Mouse (Mus musculus) spleen, postnatal 36 days (tissue): ENCODE results near the gene Ccl27b.
"Not testable (repeated sequence)": the region's sequence is repeated elsewhere in the genome, so short reads cannot be mapped to it uniquely, and the experiment has no call there.

ENCODE experiments used
- DNase-seq, 2 experiments: peaks; one replicate each; pipeline ENCODE4 v3.0.0; 2022; ENCODE audit warnings: low spot score in 2 of 2, mixed read lengths in 1 of 2

The Ccl27b gene

GRCm38 (mm10) chr4:42654951-42655350, at the start of gene Ccl27b:
TSS of gene Ccl27b (plus strand) at chr4:42655251.
- not testable (repeated sequence) for DNase-seq

- DNase-seq, result not testable (repeated sequence)
Observed at GRCm38 (mm10) chr4:42611895-42612294, 43.2 kb upstream of the Ccl27b start, which contains the start of gene Gm10591. TSS of gene Gm10591 (plus strand) at chr4:42612195.

- DNase-seq, result not testable (repeated sequence)
Observed at GRCm38 (mm10) chr4:42629419-42629818, 25.6 kb upstream of the Ccl27b start, which contains the start of gene Gm2564. TSS of gene Gm2564 (plus strand) at chr4:42629719.

GRCm38 (mm10) chr4:42661793-42662192, 6.7 kb downstream of the Ccl27b start, which contains the start of gene Il11ra2:
TSS of gene Il11ra2 (minus strand) at chr4:42661893.
- not testable (repeated sequence) for DNase-seq

- DNase-seq, result not testable (repeated sequence)
Observed at GRCm38 (mm10) chr4:42675415-42675814, 20.4 kb downstream of the Ccl27b start.

- not testable (repeated sequence) for DNase-seq
Observed at GRCm38 (mm10) chr4:42679365-42679764, 24.3 kb downstream of the Ccl27b start.

- DNase-seq, result not testable (repeated sequence)
Observed at GRCm38 (mm10) chr4:42680374-42681356, 25.6 kb downstream of the Ccl27b start.

GRCm38 (mm10) chr4:42681473-42682182, 26.6 kb downstream of the Ccl27b start:
- DNase-seq, result not testable (repeated sequence)

- DNase-seq, result not testable (repeated sequence)
Observed at GRCm38 (mm10) chr4:42682183-42682524, 27.1 kb downstream of the Ccl27b start.
